Mouse (Mus musculus) ES-E14 (cell line): ENCODE results near the gene Ppp1r14c. TPM values are rescaled to one million over a fixed set of nuclear protein-coding genes. Genes with fewer than 3 reads are reported as not detected.
A peak's percentile ranks its signal among the peaks of the same experiment; 100 is the strongest.

Source experiments
- DNase-seq: peaks from one replicate; pipeline ENCODE4 v3.0.0-alpha.2; 2013; ENCODE audit warnings: low read depth, low spot score
- H3K27ac ChIP-seq: 2 replicates; pipeline ENCODE4 v1.5.1; 2012; ENCODE audit warnings: low read depth, mild to moderate bottlenecking, low read length, moderate library complexity, mixed read lengths; ENCODE audit not compliant: poor library complexity, insufficient read depth, severe bottlenecking
- H3K36me3 ChIP-seq: 2 replicates; pipeline ENCODE4 v1.6.1; 2012; ENCODE audit warnings: mild to moderate bottlenecking, low read length, moderate library complexity, mixed read lengths; ENCODE audit not compliant: control insufficient read depth, poor library complexity, insufficient read depth, severe bottlenecking
- H3K4me1 ChIP-seq, 2 experiments: fragments of 150-350 bp in 1 of 2; sonication (generic) in 1 of 2; 2 replicates each; pipeline ENCODE4 v1.6.1; 2012; ENCODE audit warnings: low read length in 2 of 2, mild to moderate bottlenecking in 1 of 2, mixed read lengths in 1 of 2; ENCODE audit not compliant: control insufficient read depth in 2 of 2, insufficient read depth in 2 of 2, poor library complexity in 1 of 2
- H3K4me3 ChIP-seq, 2 experiments: fragments of 150-350 bp in 1 of 2; sonication (generic) in 1 of 2; 2 replicates each; pipeline ENCODE4 v1.5.1; 2012; ENCODE audit warnings: low read length in 2 of 2, low read depth in 1 of 2, mild to moderate bottlenecking in 1 of 2, mixed read lengths in 1 of 2; ENCODE audit not compliant: insufficient read depth in 1 of 2, poor library complexity in 1 of 2, severe bottlenecking in 1 of 2
- H3K9ac ChIP-seq: 2 replicates; pipeline ENCODE4 v1.6.1; 2012; ENCODE audit warnings: low read depth, mild to moderate bottlenecking, low read length, mixed read lengths; ENCODE audit not compliant: poor library complexity, insufficient read depth, severe bottlenecking
- H3K9me3 ChIP-seq: fragments of 150-350 bp; sonication (generic); 2 replicates; pipeline ENCODE4 v1.6.1; 2012; ENCODE audit warnings: low read depth, mild to moderate bottlenecking, low read length; ENCODE audit not compliant: control insufficient read depth, insufficient read depth
- CHD2 ChIP-seq: IDR thresholded peaks from 2 replicates; pipeline ENCODE4 v1.6.1; 2014; ENCODE audit warnings: mild to moderate bottlenecking, low read depth, low read length, inconsistent platforms
- HCFC1 ChIP-seq: IDR thresholded peaks from 2 replicates; pipeline ENCODE4 v1.6.1; 2012; ENCODE audit warnings: low read length, inconsistent platforms, borderline replicate concordance; ENCODE audit not compliant: insufficient read depth
- MAFK ChIP-seq: IDR thresholded peaks from 2 replicates; pipeline ENCODE4 v1.6.1; 2014; ENCODE audit warnings: mild to moderate bottlenecking, low read depth, low read length, inconsistent platforms; ENCODE audit not compliant: insufficient read depth
- ZC3H11A ChIP-seq: IDR thresholded peaks from 2 replicates; pipeline ENCODE4 v1.6.1; 2012; ENCODE audit warnings: low read depth, mild to moderate bottlenecking, inconsistent platforms, low read length, borderline replicate concordance
- ZNF384 ChIP-seq: IDR thresholded peaks from 2 replicates; pipeline ENCODE4 v1.6.1; 2012; ENCODE audit warnings: low read depth, low read length, inconsistent platforms
- in situ Hi-C, 2 experiments: fragments of 600-800 bp; cut with MboI; formaldehyde crosslinking; loops; one replicate each; pipeline ENCODE4 v1.15.1; 2025; ENCODE audit warnings: low sequenced_read_pairs in 2 of 2, inconsistent platforms in 1 of 2; ENCODE audit not compliant: unreplicated experiment in 2 of 2
- total RNA-seq: library from RNA; depleted of rRNA; stranded (reverse); fragments of 300-350 nt; gene quantifications from 2 replicates; pipeline ENCODE4 v1.2.3, GENCODE M21; 2012

The Ppp1r14c gene
- total RNA-seq, 1 experiment: 0.62 TPM

DNA sequence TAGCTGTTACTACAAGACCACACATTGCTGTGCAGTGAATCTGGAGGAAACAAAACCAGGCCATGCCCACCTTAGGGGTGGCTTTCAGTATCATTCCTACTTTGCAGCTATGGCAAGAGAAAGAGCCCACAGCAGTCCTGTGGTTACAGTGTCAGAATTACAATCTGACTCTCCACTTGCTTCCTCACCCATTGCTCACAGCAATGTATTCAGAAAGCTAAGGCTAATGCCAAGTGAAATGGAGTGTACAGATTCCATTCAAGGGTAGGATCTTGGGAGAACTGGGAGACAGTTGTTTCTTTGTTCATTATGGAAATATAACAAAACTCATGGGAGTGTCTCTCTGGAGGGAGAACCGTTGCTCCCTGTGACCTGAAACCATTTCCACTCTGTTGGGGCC lies 6.3 kb upstream of the Ppp1r14c start:
- no peak overlapping the region for H3K27ac ChIP-seq
- no peak overlapping the region for H3K9ac ChIP-seq
- no peaks in the 10 kb centered on the region for H3K36me3 ChIP-seq
- H3K4me3 ChIP-seq: no peak overlapping the region
- TF ChIP-seq ZC3H11A (no peak), CHD2 (no peak), ZNF384 (no peak), HCFC1 (no peak), MAFK (no peak)
- in situ Hi-C loops: no loop called here
- H3K4me1 ChIP-seq: no peaks in the 10 kb centered on the region
- H3K9me3 ChIP-seq: no peaks in the 10 kb centered on the region
- no peak for DNase-seq

DNA sequence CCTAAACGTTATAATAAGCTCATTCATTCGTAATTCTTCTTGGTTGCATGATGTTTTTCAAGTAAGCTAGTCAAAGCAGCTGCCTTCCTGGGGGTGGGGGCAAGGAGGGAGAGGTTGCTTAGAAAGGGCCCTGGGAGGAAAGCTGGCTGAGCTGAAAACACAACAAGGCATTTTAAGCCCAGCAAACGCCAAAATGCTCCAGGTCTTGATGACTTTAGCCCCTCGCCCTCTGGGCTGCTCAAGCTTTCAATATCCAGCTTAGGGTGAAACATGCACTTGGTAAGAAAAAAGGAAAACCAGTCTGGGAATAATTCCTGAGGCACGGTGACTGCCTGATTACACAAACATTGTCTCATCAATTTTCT lies 204 bp upstream of the Ppp1r14c start:
- TF ChIP-seq CHD2 (no peak), MAFK (no peak), ZC3H11A (no peak), ZNF384 (no peak), HCFC1 (no peak)
- Histone ChIP-seq H3K4me1 (0 out of 4 replicates have a peak, but pooled peaks cover 0 to 2% of the 10 kb centered on the region in 2 experiments), H3K36me3 (no peaks in the 10 kb centered on the region), H3K4me3 (peak overlapping the region; percentile 72 to 74; a peak in 2 of 4 replicates), H3K9ac (no peak overlapping the region), H3K9me3 (no peaks in the 10 kb centered on the region), H3K27ac (no peak overlapping the region)
- DNase-seq: no peak
- in situ Hi-C loops: no loop called here

DNA sequence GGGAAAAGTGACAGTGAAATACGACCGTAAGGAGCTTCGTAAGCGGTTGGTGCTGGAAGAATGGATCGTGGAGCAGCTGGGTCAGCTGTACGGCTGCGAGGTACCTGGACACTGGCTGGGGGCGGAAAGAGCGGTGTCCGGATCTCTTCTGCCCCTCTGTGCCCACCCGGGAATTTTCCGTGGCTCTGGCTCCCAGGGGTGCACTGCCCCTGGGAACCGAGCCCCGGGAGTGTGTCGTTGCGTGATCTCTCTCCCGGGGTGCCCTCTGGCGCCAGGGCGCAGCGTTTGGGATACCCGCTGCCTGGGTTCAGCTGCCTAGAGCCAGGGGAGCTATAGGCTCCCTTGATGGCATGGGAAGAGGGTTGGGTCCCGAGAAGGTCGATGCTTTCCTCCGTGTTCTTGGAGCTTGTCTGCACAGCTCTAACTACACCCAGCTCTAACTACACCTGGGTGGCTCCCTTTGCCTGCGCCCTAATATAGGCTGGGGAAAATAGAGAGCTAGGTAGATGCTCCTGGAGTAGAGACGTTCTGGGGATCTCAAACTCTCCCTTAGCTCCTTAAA lies 1.1 kb downstream of the Ppp1r14c start:
- H3K27ac ChIP-seq: no peak overlapping the region
- peak overlapping the region; percentile 75 for H3K9ac ChIP-seq
- H3K9me3 ChIP-seq: no peaks in the 10 kb centered on the region
- 0 out of 4 replicates have a peak, but pooled peaks cover 0 to 2% of the 10 kb centered on the region in 2 experiments for H3K4me1 ChIP-seq
- peak overlapping the region; percentile 72 to 74 for H3K4me3 ChIP-seq
- no peaks in the 10 kb centered on the region for H3K36me3 ChIP-seq
- DNase-seq: peak; percentile 16
- in situ Hi-C loops: no loop called here
- TF ChIP-seq CHD2 (no peak), ZC3H11A (no peak), HCFC1 (no peak), ZNF384 (no peak), MAFK (no peak)

DNA sequence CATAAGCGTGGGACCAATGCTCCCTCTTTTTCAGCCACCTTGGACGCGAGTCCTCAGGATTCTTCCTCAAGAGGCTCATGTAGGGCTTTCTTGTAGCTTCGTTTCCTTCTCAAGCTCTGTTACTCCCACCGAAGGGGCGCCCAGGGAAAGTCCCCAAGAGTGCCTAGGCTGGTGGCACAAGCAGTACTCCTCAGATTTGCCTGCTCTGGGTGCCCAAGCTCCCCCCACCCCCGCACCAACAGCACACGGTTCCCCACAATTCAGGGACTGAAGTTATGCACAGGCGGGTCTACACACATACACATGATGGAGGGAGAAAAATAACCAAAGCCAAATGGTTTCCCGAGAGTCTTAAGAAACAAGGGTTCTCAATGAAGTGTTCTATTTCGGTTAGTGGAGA lies 1.6 kb downstream of the Ppp1r14c start:
- in situ Hi-C loops: no loop called here
- H3K9ac ChIP-seq: no peak overlapping the region
- TF ChIP-seq CHD2 (no peak), ZC3H11A (no peak), ZNF384 (no peak), MAFK (no peak), HCFC1 (no peak)
- H3K9me3 ChIP-seq: no peaks in the 10 kb centered on the region
- H3K36me3 ChIP-seq: no peaks in the 10 kb centered on the region
- H3K27ac ChIP-seq: no peak overlapping the region
- 0 out of 4 replicates have a peak, but pooled peaks cover 0 to 2% of the 10 kb centered on the region in 2 experiments for H3K4me1 ChIP-seq
- H3K4me3 ChIP-seq: peak overlapping the region in 1 of 2 experiments; percentile 74; a peak in 2 of 4 replicates
- DNase-seq: no peak

DNA sequence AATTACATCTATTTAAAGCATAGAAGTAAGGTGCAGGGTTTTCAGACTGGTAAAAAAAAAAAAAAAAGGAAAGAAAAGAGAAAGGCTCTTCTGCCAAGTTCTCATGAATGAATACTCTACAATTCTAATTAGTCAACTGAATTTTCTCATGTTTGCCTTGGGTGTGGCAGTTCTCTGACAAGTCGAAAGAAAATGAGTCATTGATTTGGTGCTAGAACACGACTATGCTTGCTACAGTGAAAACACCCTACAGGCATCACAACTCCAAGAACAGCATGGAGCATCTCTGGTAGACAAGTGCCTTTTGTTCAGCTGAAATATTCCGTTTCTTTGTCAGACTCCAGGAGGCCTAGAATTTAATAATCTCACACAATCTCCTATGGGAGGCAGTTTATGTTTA lies 17.3 kb downstream of the Ppp1r14c start:
- Histone ChIP-seq H3K27ac (no peak overlapping the region), H3K9me3 (no peaks in the 10 kb centered on the region)

More for the DNA sequence above, 17.3 kb downstream of the Ppp1r14c start:
- H3K9ac ChIP-seq: no peak overlapping the region
- H3K36me3 ChIP-seq: no peaks in the 10 kb centered on the region
- no peaks in the 10 kb centered on the region for H3K4me1 ChIP-seq
- no peak overlapping the region for H3K4me3 ChIP-seq
- no peak for DNase-seq
- in situ Hi-C loops: no loop called here
- TF ChIP-seq ZNF384: no peak
- no peak for TF ChIP-seq MAFK
- TF ChIP-seq CHD2: no peak
- TF ChIP-seq HCFC1: no peak
- TF ChIP-seq ZC3H11A: no peak
